Mouse (Mus musculus) bone marrow macrophage, adult 2 months (primary cell): ENCODE results near the gene Ube2c.

Experiments used
- CTCF ChIP-seq: IDR thresholded peaks from 2 replicates; pipeline ENCODE4 v1.5.1; 2012; ENCODE audit warnings: low read depth, mild to moderate bottlenecking, low read length, moderate library complexity
- POLR2A ChIP-seq: IDR thresholded peaks from 2 replicates; pipeline ENCODE4 v1.6.1; 2012; ENCODE audit warnings: mild to moderate bottlenecking, low read depth, low read length, borderline replicate concordance

DNA sequence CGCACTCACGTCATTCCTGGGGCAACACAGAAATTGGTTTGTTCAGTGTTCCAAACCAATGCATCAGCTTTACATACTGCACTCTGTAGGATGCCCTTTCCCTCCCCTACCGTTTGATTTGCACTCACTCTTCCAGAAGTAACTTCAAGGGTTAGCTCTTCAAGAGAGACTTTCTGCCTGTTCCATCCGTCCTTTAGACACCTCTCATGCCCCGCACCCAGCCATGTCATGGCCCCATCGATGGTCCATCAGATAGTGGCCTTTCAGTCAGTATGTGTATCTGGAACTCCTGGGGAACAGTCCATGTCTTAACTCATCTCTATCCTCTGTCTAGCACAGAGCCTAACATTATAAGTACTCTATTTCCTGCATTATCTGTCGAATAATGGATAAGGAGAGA is 7.1 kb upstream of the Ube2c start:
- TF ChIP-seq CTCF = no peak
- no peak for TF ChIP-seq POLR2A
